Mouse (Mus musculus): Measurements from ENCODE around the gene Pknox1.
"Not testable (repeated sequence)": the region's sequence is repeated elsewhere in the genome, so short reads cannot be mapped to it uniquely, and the experiment has no call there.

The Pknox1 gene

DNA sequence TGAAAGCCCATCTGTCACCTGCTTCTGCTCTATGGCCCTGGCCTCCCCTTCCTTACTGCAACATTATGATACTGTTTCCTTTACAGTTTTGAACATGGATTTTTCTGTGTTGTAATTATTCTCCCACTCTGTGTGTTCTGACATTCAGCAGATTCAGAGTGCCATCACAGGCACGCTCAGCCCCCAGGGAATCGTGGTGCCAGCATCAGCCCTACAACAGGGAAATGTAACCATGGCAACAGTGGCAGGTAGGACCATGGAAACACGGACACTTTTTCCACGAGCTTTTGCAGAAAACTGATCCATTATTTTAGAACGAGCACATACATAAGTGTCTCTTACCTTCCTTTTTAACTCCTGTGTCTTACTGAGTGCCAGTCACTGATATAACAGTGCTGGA lies 30.5 kb downstream of the Pknox1 start:
- no peak for DNase-seq (ENCODE audit: low spot score in 2 of 2)

- DNase-seq (ENCODE audit: low spot score in 2 of 2): no peak
Observed at GRCm38 (mm10) chr17:31597957-31598356, 33.4 kb downstream of the Pknox1 start.

- no peak for DNase-seq (ENCODE audit: low spot score in 2 of 2)
Observed at GRCm38 (mm10) chr17:31598593-31598992, 34.1 kb downstream of the Pknox1 start.

DNA sequence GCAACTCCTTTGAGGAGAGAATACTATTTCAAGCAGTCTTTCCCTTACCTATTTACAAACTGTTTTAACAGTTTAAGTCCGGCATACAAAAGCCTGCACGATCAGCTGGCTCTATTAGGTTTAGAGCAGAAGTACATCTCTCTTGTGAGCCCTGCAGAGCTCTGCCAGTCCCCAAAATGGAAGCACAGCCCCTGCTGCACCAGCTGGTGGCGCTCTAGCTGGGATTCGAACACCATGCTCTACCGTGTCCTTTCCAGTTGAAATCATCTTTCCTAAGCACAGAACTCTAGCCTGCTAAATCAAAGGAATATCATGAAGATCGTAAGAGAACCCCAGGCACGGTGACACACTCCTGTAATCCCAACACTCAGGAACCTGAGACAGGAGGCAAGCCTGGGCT lies 41.9 kb downstream of the Pknox1 start:
- DNase-seq (ENCODE audit: low spot score in 2 of 2): peak in 1 of 2 experiments; percentile 23

GRCm38 (mm10) chr17:31607256-31607951 lies 42.9 kb downstream of the Pknox1 start:
- DNase-seq (ENCODE audit: low spot score in 2 of 2): no peak

DNA sequence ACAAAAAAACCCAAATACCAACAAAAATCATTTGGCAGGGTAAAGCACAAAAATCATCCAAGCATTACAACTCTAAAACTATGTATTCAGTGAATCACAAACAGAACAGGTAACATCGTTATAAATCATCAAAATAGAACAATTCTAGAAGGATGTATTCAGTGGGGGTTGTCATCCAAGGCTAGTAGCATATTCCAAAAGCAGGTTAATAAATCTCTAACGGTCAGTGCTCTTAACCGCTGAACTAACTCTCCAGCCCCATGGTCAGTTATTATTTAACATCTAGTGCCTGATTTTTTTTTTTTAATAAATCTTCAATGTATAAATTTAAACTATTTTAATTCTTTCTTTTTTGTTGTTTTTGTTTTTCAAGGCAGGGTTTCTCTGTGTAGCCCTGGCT lies 44.6 kb downstream of the Pknox1 start:
- DNase-seq (ENCODE audit: low spot score in 2 of 2): not testable (repeated sequence)

DNA sequence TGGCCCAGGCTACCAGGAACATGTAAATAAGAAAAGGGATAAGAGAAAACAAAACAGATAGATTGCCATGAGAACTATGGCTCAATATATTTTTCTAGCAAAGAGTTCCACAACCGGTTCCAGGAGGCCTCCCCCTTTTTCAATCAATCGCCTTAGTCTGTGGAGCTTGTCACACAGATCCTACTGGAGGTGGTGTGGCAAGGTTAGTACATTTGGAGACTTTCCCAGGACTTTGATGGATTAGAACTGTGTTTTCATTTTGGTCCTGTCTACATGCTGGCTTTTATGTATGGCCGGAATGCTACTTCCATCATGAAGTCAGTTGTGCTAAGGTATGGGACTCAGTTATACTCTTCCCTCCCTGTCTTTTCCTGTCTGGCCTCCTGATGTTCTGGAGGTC lies 45.4 kb downstream of the Pknox1 start:
- DNase-seq (ENCODE audit: low spot score in 2 of 2): no peak

GRCm38 (mm10) chr17:31613086-31613755 lies 48.7 kb downstream of the Pknox1 start:
- no peak for DNase-seq (ENCODE audit: low spot score in 2 of 2)

DNA sequence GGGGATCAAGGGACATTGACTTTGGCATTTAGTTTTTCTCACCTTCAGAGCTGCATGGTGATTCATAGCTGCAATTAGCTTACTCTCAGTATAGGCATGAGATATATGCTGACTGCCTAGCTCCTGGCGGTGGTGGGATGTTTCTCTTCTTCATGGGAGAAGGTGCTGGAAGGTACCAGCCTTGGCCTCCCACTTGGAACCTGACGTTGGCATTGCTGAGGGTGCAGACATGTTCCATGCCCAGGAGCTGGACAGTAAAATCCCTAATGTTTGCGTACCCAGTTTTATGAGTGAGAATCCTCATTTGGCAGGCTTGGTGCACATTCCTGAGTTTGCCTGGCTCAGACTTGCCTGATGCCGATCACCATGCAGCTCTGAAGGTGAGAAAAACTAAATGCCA lies 58.6 kb downstream of the Pknox1 start:
- no peak for DNase-seq (ENCODE audit: low spot score in 2 of 2)

DNA sequence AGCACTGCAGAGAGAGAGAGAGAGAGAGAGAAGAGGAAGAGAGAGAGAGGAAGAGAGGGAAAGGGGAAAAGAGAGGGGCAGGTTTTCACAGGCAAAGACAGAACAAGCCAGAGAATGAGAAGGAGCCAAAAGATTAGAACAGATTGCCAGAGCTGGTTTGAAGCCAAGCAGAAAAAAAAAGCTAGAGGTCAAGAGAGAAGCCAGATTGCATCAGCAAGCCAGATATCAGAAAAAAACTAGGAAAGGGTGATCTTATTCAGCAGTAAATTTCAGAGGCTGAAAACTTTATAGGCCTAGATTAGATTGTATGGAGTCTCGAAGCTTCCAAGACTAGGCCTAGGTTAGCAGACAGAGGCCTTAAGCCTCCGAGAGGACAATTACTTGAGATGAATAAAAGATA lies 63.4 kb downstream of the Pknox1 start:
- no peak for DNase-seq (ENCODE audit: low spot score in 2 of 2)

- no peak for DNase-seq (ENCODE audit: low spot score in 2 of 2)
Observed at GRCm38 (mm10) chr17:31631081-31631800, 66.7 kb downstream of the Pknox1 start.

DNA sequence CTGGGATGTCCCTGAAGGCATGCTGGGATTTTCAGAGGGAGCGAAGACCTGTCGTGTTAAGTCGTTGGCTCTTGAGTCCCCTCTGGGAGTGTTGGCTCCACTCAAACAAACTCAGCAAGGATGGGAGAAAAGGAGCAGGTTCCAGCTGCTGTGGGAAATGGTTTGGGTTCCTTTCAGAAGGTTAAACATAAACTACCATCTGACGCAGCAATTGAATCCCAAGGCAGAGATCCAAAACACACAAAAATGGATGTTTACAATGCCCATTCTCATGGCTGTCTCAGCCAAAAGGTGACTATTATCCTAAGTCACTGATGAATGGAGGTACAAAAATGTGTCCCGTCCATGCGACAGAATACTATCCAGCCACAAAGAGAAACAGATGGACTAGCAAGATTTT lies 68.5 kb downstream of the Pknox1 start:
- DNase-seq (ENCODE audit: low spot score in 2 of 2): no peak

DNA sequence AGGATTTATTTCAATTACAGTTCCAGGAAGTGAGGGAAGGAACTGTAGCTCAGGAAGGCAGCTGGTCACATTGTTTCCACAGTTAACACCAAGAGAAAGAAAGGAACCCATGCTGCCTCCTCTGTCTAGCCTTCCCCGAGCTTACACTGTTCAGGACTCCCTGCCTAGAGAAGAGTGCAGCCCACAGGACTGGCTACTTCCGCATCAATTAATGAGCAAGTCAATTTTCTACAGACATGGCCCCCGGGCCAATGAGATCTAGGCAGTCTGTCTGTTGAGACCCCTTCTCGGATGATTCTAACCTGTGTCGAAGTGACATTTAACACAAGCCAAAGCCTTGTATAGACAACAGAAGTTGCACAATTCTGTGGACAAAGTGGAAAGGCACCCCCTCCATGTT lies 70.4 kb downstream of the Pknox1 start:
- DNase-seq (ENCODE audit: low spot score in 2 of 2): no peak

DNA sequence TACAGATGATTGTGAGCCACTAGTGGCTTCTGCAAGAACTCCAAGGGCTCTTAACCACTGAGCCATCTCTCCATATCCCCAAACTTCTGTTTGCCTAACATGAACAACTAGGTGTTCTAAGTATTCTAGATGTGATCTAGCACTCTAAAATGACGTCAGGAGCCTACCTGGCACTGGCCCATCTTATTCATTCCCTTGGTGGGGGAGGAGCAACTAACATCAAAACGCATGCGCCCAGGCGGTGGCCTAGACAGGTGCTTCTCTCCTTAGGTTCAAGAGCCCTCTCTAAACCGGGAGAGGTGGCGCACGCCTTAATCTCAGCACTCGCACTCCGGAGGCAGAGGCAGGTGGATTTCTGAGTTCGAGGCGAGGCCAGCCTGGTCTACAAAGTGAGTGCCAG lies 71.2 kb downstream of the Pknox1 start:
- no peak for DNase-seq (ENCODE audit: low spot score in 2 of 2)

GRCm38 (mm10) chr17:31636277-31636941 lies 71.9 kb downstream of the Pknox1 start:
- no peak for DNase-seq (ENCODE audit: low spot score in 2 of 2)

DNA sequence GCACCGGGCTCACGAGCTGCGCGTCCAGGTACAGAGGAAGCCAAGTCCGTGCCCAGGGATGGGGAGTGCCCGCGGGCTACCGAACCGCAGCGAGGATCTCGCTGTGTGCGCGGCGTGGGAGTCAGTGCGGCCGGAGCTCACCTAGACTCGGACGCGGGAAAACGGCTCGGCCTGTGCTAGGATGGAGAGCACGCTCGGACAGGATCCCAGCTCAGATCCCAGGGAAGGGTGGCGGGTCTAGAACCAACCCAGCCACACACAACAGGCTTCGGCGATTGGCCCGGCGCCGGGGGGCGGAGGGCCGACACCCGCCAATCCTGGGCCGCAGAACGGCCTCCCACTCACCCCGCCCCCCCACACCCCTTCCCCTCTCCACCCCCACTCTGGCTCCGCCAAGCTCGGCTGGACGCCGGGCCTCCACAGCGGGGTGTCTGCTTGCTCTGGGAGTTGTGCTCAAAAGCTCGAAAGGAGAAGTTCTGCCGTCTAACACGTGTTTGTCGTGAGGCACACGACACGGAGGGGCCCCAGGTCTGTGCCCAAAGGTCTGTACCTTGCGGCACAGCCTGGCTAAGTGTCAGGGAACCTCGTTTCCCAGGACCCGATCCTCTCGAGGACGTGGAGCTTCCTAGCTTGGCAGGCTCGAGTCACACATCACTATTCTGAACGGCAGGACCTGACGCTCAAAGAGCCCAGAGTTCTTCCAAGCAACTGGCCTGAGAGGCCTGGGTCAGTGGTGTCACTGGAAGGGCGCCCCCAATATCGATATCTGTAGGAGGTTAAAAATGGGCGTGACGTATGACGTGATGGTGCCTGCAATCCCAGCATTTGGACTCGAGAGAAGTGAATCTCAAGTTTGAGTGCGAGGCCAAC lies 72.6 kb downstream of the Pknox1 start, which contains the start of gene Cbs:
TSS of gene Cbs (minus strand) at position 297 of the 870 bp plus-strand sequence.
- DNase-seq (ENCODE audit: low spot score in 2 of 2): peak in 1 of 2 experiments; percentile 53

- DNase-seq (ENCODE audit: low spot score in 2 of 2): no peak
Observed at GRCm38 (mm10) chr17:31637866-31638570, 73.5 kb downstream of the Pknox1 start.

DNA sequence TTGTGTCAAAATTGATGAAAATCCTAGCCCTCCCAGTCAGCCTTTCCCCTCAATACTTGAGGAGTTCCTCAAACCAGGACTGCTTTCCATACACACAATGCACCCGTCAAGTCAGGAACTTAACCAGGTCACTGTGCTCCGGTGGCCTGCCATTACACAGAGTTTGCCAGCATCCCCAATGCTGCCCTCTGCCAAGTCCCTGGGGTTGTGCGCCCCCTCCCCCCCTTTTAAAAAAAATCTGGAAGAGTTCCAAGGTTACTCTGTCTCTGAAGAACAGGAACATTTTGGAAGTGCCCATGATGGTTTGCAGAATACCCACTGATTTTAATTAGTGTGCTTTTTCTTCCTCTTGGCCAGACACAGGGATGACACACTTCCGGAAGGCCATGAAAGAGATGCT lies 75.1 kb downstream of the Pknox1 start:
- no peak for DNase-seq (ENCODE audit: low spot score in 2 of 2)

DNA sequence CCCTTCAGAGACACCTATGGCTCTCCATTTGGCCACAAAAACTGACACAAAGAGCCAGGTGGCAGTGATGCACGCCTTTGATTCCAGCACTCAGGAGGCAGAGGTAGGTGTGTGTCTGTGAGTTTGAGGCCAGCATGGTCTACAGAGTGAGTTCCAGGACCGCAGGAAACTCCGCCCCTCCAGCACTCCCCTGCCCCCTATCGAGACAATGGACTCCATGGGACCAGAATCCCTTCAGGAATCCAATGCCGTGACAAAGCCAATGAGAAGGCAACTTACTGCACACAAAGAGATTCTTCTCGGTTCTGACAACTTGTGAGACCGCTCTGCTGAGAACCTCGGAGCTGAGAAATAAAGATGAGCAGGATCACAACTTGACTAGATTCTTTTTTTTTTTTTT lies 77.8 kb downstream of the Pknox1 start:
- no peak for DNase-seq (ENCODE audit: low spot score in 2 of 2)

- DNase-seq (ENCODE audit: low spot score in 2 of 2): no peak
Observed at GRCm38 (mm10) chr17:31642913-31643312, 78.4 kb downstream of the Pknox1 start.

All from spleen, postnatal 10 days (tissue).